Mouse (Mus musculus) mesoderm, embryonic 11.5 days (tissue): Measurements from ENCODE around the gene Ttc39b.

Experiments
- DNase-seq: peaks from one replicate; pipeline ENCODE4 v3.0.0-alpha.2; 2012; ENCODE audit warnings: low read depth, low spot score

Gene Ttc39b

GRCm38 (mm10) chr4:83323910-83324684, at the start of gene Ttc39b:
Ttc39b (minus strand) TSS chr4:83324255.
- DNase-seq: peak; percentile 89

DNA sequence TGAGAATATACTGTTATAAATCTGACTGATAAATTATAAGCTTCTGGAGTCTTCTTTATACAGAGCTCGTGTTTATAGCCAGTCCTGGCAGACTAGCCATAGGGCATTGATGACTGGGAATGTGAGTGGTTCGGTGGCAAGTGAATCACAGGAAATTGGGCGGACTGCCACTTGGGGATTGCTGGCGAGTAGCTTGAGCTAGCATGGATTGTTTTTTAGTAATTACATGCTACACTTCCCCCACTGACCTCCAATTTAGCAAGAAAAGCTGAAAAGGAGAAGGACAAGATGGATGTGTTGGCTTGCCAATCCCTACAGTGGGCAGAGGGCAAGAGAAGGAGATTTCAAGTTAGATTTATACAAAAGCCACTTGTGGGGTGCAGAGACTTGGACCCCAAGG, 49.3 kb upstream of the Ttc39b start:
- no peak for DNase-seq

DNA sequence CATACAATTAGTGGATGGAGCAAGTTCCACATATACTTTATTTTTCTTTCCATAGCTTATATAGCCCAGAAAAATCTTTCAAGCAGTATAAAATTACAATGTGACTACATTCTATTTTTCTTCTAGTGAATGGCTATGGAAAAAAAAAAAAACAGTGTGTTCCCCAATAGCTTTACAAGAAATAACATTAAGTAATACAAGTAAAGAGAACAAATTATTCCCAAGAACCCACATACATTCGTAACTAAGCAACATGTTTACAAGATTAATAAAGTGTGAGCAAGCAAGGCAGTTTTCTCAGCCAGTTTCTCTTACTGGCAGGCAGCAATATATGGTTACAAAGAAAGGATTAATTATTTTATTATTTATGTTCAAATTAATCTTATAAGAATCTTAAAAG, 33.7 kb upstream of the Ttc39b start:
- no peak for DNase-seq

- DNase-seq: no peak
These were observed 30.7 kb upstream of the Ttc39b start for GRCm38 (mm10) chr4:83354786-83355185.

- no peak for DNase-seq
These were observed 29.9 kb upstream of the Ttc39b start for GRCm38 (mm10) chr4:83353949-83354348.

GRCm38 (mm10) chr4:83353276-83353675, 29.2 kb upstream of the Ttc39b start:
- no peak for DNase-seq

- DNase-seq: no peak
These were observed 26.7 kb upstream of the Ttc39b start for GRCm38 (mm10) chr4:83350719-83351118.

GRCm38 (mm10) chr4:83348970-83349369, 24.9 kb upstream of the Ttc39b start:
- no peak for DNase-seq

- DNase-seq: no peak
These were observed 19.8 kb upstream of the Ttc39b start for GRCm38 (mm10) chr4:83343895-83344294.

DNA sequence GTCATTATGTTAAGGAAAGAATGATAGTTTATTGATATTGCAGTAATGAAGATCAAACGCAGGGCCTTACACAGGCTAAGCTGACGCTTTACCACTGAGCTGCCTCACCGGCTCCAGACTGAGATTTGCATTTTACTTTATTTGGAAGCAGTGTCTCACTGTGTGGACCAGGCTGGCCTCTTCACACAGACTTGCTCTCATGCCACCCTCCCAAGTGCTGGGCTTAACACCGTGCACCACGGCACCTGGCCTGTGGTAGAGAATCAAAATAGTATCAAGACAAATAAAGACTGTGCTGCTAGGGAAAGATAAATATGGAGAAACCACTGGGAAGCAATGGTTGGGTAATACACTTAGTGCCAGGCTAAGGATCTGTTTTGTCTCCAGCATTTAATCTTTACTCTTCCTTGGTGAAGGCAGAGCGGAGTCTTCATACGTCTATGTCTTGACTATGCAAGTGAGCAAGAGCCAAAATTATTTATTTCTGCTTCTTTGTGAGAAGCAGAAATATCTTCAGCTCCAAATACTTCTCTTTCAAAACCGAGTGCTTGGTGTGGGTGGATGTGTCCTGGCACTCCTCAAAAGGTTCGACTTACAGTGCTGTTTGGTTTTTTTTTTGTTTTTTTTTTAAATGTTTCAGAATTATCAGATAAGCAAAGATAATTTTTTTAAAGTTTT, 19.2 kb upstream of the Ttc39b start:
- no peak for DNase-seq

- DNase-seq: no peak
These were observed 18.4 kb upstream of the Ttc39b start for GRCm38 (mm10) chr4:83342268-83342970.

GRCm38 (mm10) chr4:83339393-83339792, 15.3 kb upstream of the Ttc39b start:
- no peak for DNase-seq

- DNase-seq: no peak
These were observed 13.7 kb upstream of the Ttc39b start for GRCm38 (mm10) chr4:83337717-83338116.

DNA sequence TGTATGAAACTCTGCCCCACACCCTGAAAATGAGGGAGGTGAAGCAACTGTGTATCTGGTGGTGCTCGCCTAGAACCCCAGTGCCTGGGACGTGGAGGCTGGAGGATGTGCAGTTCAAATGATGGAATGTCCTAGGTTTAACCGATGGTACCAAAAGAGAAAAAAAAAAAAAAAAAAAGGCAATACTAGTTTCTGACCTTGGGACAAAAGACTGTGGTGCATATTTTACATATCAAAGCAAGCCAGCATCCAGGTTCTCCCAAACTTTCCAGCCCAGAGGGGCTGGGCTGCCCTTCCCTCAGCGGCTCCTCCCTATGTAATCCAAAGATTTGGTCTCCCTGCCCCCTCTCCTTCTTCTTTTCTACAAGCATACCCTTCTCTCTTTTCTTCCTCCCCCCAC, 6.3 kb upstream of the Ttc39b start:
- DNase-seq: no peak

DNA sequence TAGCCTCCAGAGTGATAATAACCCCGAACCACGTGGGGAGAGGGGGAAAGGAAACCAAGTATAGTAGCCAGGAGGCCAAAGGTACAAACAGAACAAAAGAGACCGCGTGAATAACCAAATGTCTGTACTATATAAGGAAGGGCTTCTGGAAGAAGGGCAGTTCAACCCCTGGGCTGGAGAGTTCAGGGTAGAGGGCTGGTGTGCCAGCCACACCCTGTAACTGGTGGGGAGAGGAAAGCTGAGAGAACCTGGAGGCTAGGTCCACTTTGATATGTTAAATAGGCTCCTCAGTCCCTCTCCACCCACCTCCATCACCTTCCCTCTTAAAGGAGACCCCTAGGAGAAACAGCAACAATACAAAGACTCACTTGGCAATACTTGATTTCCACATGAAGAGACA, 5.6 kb upstream of the Ttc39b start:
- no peak for DNase-seq

GRCm38 (mm10) chr4:83328026-83328945, 4.2 kb upstream of the Ttc39b start:
- DNase-seq: peak; percentile 38

DNA sequence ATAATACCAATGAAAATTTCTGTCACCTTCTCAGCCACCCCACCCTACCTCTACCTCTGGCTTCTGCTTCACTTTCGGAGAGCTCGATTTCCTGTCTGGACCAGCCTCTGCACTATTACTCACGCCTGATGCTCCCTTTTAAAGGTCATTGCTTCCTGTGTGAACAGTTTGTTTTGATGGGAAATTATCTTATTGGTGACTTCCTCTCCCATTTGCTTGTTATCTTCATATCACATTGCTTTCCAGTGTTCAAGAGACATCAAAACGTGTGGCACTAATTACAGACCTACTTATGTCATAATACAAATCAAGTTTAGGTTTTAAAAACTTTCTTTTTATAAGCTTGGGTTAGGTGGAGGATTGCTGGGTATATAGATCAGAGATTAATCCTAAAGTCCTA, 3.5 kb upstream of the Ttc39b start:
- no peak for DNase-seq

DNA sequence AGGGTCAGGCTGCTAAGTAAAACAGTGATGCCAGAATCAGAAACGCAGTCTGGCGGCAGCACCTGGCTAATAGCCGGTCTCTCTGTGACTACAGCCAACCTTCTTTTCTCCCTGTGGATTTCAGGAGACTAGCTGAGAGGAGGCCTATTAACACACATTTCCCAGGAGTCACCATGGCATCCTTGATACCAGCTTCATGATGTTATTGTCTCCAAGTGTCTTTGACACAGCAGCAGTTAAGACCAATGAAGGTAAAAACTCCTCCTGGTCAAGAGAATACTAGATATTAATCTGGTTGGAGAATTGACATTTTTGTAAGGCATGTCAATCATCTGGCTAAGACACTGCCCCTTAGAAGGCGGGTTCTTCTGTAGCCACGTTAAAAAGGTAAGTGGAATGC, 1.3 kb upstream of the Ttc39b start:
- no peak for DNase-seq

DNA sequence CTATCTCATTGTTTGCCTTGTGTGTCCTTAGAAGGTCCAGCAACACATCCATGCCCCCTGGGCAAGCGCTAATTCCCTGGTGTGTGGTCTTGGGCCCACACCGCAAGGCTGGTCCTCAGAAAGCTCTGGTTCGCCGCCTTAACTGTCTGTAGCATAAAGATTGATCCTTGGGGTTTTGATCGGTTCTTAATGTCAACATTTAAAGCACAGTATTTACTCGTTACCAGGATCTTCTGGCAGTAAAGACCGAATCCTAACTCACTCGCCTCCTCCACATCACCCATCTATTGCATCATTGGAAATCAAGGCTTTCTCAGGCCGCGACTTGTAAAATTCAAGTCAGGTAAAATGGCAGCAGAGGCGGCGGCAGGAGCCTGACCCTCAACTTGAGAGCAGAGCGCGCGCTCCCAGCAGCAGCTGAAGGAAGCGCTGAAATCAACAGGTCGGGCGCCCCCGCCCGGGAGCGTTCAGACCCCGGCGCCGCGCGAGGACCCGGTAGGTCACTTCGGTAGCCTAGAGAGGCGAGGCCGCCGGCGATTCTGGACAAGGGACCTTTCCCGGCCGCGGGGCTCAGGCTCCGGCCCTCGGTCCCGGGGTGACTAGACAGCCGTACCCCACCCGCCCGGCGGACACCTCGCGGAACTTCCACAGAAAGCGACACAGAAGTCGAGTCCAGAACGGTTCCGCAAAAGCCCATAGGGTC, 703 bp downstream of the Ttc39b start:
- DNase-seq: peak; percentile 69

- DNase-seq: no peak
These were observed 4.3 kb downstream of the Ttc39b start for GRCm38 (mm10) chr4:83319736-83320135.

- DNase-seq: no peak
These were observed 5.3 kb downstream of the Ttc39b start for GRCm38 (mm10) chr4:83318758-83319157.
